Mouse (Mus musculus): ENCODE measurements at regions not wholly inside any gene's neighbourhood (a gene's known extent, or its start where the extent isn't known, plus 50 kb on each side); places are given as distances from the start of the nearest gene placed in this dataset.

- DNase-seq (ENCODE audit: low spot score): no peak
Observed at GRCm38 (mm10) chr4:142473284-142473683, 234.1 kb upstream of the Kazn start.

- no peak for DNase-seq (ENCODE audit: low spot score)
Observed at GRCm38 (mm10) chr4:142472332-142472731, 233.1 kb upstream of the Kazn start.

GRCm38 (mm10) chr4:142470784-142471183 is 231.6 kb upstream of the Kazn start:
- DNase-seq (ENCODE audit: low spot score): no peak

GRCm38 (mm10) chr4:142467920-142468319 is 228.7 kb upstream of the Kazn start:
- no peak for DNase-seq (ENCODE audit: low spot score)

- no peak for DNase-seq (ENCODE audit: low spot score)
Observed at GRCm38 (mm10) chr4:142465226-142465625, 226.0 kb upstream of the Kazn start.

GRCm38 (mm10) chr4:142464066-142464465 is 224.9 kb upstream of the Kazn start:
- DNase-seq (ENCODE audit: low spot score): no peak

- no peak for DNase-seq (ENCODE audit: low spot score)
Observed at GRCm38 (mm10) chr4:142460468-142461086, 221.4 kb upstream of the Kazn start.

GRCm38 (mm10) chr4:142452614-142453013 is 213.4 kb upstream of the Kazn start:
- DNase-seq (ENCODE audit: low spot score): no peak

- no peak for DNase-seq (ENCODE audit: low spot score)
Observed at GRCm38 (mm10) chr4:142450884-142451283, 211.7 kb upstream of the Kazn start.

- no peak for DNase-seq (ENCODE audit: low spot score)
Observed at GRCm38 (mm10) chr4:142449713-142450112, 210.5 kb upstream of the Kazn start.

- DNase-seq (ENCODE audit: low spot score): no peak
Observed at GRCm38 (mm10) chr4:142449198-142449702, 210.0 kb upstream of the Kazn start.

GRCm38 (mm10) chr4:142447529-142447928 is 208.3 kb upstream of the Kazn start:
- DNase-seq (ENCODE audit: low spot score): no peak

GRCm38 (mm10) chr4:142441045-142441444 is 201.8 kb upstream of the Kazn start:
- no peak for DNase-seq (ENCODE audit: low spot score)

- DNase-seq (ENCODE audit: low spot score): no peak
Observed at GRCm38 (mm10) chr4:142439450-142440183, 200.4 kb upstream of the Kazn start.

- DNase-seq (ENCODE audit: low spot score): no peak
Observed at GRCm38 (mm10) chr4:142424596-142424995, 185.4 kb upstream of the Kazn start.

GRCm38 (mm10) chr4:142420427-142420826 is 181.2 kb upstream of the Kazn start:
- no peak for DNase-seq (ENCODE audit: low spot score)

- DNase-seq (ENCODE audit: low spot score): no peak
Observed at GRCm38 (mm10) chr4:142414874-142415273, 175.7 kb upstream of the Kazn start.

GRCm38 (mm10) chr4:142411792-142412191 is 172.6 kb upstream of the Kazn start:
- no peak for DNase-seq (ENCODE audit: low spot score)

GRCm38 (mm10) chr4:142410596-142411573 is 171.7 kb upstream of the Kazn start:
- DNase-seq (ENCODE audit: low spot score): no peak

- DNase-seq (ENCODE audit: low spot score): no peak
Observed at GRCm38 (mm10) chr4:142397858-142398257, 158.7 kb upstream of the Kazn start.

- DNase-seq (ENCODE audit: low spot score): no peak
Observed at GRCm38 (mm10) chr4:142392924-142393323, 153.7 kb upstream of the Kazn start.

- DNase-seq (ENCODE audit: low spot score): no peak
Observed at GRCm38 (mm10) chr4:142390531-142391195, 151.5 kb upstream of the Kazn start.

Measured in urinary bladder, adult 2 months (tissue).